Mouse (Mus musculus) hindbrain, embryonic 16.5 days (tissue): ENCODE measurements around the gene Bpifb3. TPM values are rescaled to one million over a fixed set of nuclear protein-coding genes. Genes with fewer than 3 reads are reported as not detected.

Experiments used
- ATAC-seq: fragments of 200-750 bp; cut with Nextera tagmentation; 2 replicates; pipeline ENCODE4 v1.8.0; 2017; ENCODE audit warnings: moderate TSS enrichment, moderate library complexity
- H3K27ac ChIP-seq: fragments of 300-500 bp; sonication (generic); 2 replicates; pipeline ENCODE4 v1.5.1; 2014; ENCODE audit warnings: low read depth, mild to moderate bottlenecking, control low read depth, low read length, moderate library complexity
- H3K27me3 ChIP-seq: fragments of 300-500 bp; sonication (generic); replicated peaks from 2 replicates; pipeline ENCODE4 v1.6.1; 2014; ENCODE audit warnings: low read length; ENCODE audit not compliant: control insufficient read depth, insufficient read depth
- H3K36me3 ChIP-seq: fragments of 300-500 bp; sonication (generic); 2 replicates; pipeline ENCODE4 v1.6.1; 2014; ENCODE audit warnings: mild to moderate bottlenecking, low read length, moderate library complexity, mixed read lengths; ENCODE audit not compliant: control insufficient read depth, insufficient read depth
- H3K4me1 ChIP-seq: fragments of 300-500 bp; sonication (generic); 2 replicates; pipeline ENCODE4 v1.6.1; 2014; ENCODE audit warnings: low read depth, low read length; ENCODE audit not compliant: control insufficient read depth, insufficient read depth
- H3K4me2 ChIP-seq: fragments of 300-500 bp; sonication (generic); 2 replicates; pipeline ENCODE4 v1.6.1; 2014; ENCODE audit warnings: mild to moderate bottlenecking, low read length, control low read depth, moderate library complexity
- H3K4me3 ChIP-seq: fragments of 300-500 bp; sonication (generic); 2 replicates; pipeline ENCODE4 v1.5.1; 2014; ENCODE audit warnings: mild to moderate bottlenecking, low read length, control low read depth, moderate library complexity
- H3K9ac ChIP-seq: fragments of 300-500 bp; sonication (generic); 2 replicates; pipeline ENCODE4 v1.6.1; 2014; ENCODE audit warnings: low read depth, mild to moderate bottlenecking, control low read depth, low read length, moderate library complexity
- H3K9me3 ChIP-seq: fragments of 300-500 bp; sonication (generic); 2 replicates; pipeline ENCODE4 v1.6.1; 2014; ENCODE audit warnings: mild to moderate bottlenecking, low read length, moderate library complexity; ENCODE audit not compliant: control insufficient read depth
- WGBS: fragments of 180-500 bp; shearing (Covaris S2); extraction: QIAGEN DNeasy Blood & Tissue Kit; methylation state at CpG from one replicate; pipeline ENCODE4 v1.1.7; 2014; 5-methylcytosine and 5-hydroxymethylcytosine counted together
- polyA plus RNA-seq: library from polyadenylated mRNA; unstranded; fragments of >200 nt; fragmentation: Nextera tagmentation; extraction: Ambion mirVana; gene quantifications from 2 replicates; pipeline ENCODE4 v1.2.1, GENCODE M21; 2015

Gene Bpifb3
- polyA plus RNA-seq, 1 experiment from 2014 or later: 0.09 TPM

DNA sequence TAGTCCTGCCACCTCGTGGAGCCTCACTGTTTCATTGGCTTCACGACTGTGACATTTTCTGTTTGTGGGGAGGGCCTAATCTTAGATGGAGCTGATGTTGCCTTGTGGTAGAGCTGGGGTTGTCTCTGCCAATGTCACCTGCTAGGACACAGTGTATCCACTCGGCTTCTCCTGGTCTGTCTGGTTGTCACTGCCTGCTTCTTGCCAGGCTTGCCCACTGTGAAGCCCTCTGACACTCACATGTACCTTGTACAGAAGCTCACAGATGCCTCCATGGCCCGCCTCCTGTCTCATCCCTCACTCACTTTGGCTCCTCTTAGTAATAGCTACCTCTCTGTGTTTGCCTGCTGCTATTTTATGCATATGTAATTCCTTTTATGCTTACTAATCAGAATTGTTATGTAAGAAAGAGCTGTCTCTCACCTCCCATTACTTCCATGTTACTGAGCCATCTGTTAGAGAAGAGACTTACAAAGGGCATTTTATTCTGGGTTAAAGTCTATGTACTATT, 44.8 kb downstream of the Bpifb3 start:
- no peaks in the 10 kb centered on the region for H3K9me3 ChIP-seq
- WGBS: 78% methylated on average over 4 of the region's 4 CpGs
- no peaks in the 10 kb centered on the region for H3K27me3 ChIP-seq
- H3K27ac ChIP-seq: no peak overlapping the region
- no peaks in the 10 kb centered on the region for H3K36me3 ChIP-seq
- ATAC-seq: no peak
- no peak overlapping the region for H3K4me3 ChIP-seq
- no peak overlapping the region for H3K9ac ChIP-seq
- H3K4me1 ChIP-seq: no peaks in the 10 kb centered on the region
- no peak overlapping the region for H3K4me2 ChIP-seq

GRCm38 (mm10) chr2:153963334-153963733, 45.3 kb downstream of the Bpifb3 start:
- H3K4me2 ChIP-seq: no peak overlapping the region
- H3K4me1 ChIP-seq: no peaks in the 10 kb centered on the region
- no peak overlapping the region for H3K9ac ChIP-seq
- no peak overlapping the region for H3K4me3 ChIP-seq
- H3K9me3 ChIP-seq: no peaks in the 10 kb centered on the region
- no peaks in the 10 kb centered on the region for H3K36me3 ChIP-seq
- no peak for ATAC-seq
- no peaks in the 10 kb centered on the region for H3K27me3 ChIP-seq
- WGBS: 82% methylated on average over 1 of the region's 1 CpGs
- no peak overlapping the region for H3K27ac ChIP-seq

GRCm38 (mm10) chr2:153970221-153970620, 52.2 kb downstream of the Bpifb3 start:
- ATAC-seq: no peak
- Histone ChIP-seq H3K4me3 (no peak overlapping the region), H3K27me3 (no peaks in the 10 kb centered on the region), H3K4me2 (no peak overlapping the region), H3K4me1 (no peaks in the 10 kb centered on the region), H3K9ac (no peak overlapping the region), H3K9me3 (no peaks in the 10 kb centered on the region), H3K36me3 (no peaks in the 10 kb centered on the region), H3K27ac (no peak overlapping the region)
- 56% methylated on average over 5 of the region's 5 CpGs for WGBS

- no peaks in the 10 kb centered on the region for H3K36me3 ChIP-seq
- no peaks in the 10 kb centered on the region for H3K27me3 ChIP-seq
- H3K4me3 ChIP-seq: no peak within 1 kb of the TSS
- H3K4me1 ChIP-seq: no peaks in the 10 kb centered on the region
- H3K9ac ChIP-seq: no peak within 1 kb of the TSS
- 93% methylated on average over 5 of the region's 5 CpGs for WGBS
- no peaks in the 10 kb centered on the region for H3K9me3 ChIP-seq
- ATAC-seq: no peak
- H3K27ac ChIP-seq: no peak within 1 kb of the TSS
- H3K4me2 ChIP-seq: no peak within 1 kb of the TSS
Measured at GRCm38 (mm10) chr2:153974582-153974981, 56.6 kb downstream of the Bpifb3 start, which contains the start of gene Bpifa6. Gene Bpifa6, plus strand, starts transcription at chr2:153974945.

Other genes starting within 250 kb of the Bpifb3 start
- 0.10 TPM in 1 of 2 replicates, not detected in the other for gene Dnmt3c, start 221.6 kb upstream of the Bpifb3 start, polyA plus RNA-seq
- 367 and 383 TPM in 2 replicates for gene Mapre1, start 177.0 kb upstream of the Bpifb3 start, polyA plus RNA-seq
- gene Efcab8, start 138.3 kb upstream of the Bpifb3 start, polyA plus RNA-seq: 0.10 TPM in 1 of 2 replicates, not detected in the other
- not detected in 2 replicates for gene Sun5, start 47.1 kb upstream of the Bpifb3 start, polyA plus RNA-seq
- gene Bpifb2, start 43.2 kb upstream of the Bpifb3 start, polyA plus RNA-seq: 0.11 and 0.14 TPM in 2 replicates
- not detected in 2 replicates for gene Bpifb6, start 17.8 kb upstream of the Bpifb3 start, polyA plus RNA-seq
- gene Bpifb4, start 20.0 kb downstream of the Bpifb3 start, polyA plus RNA-seq: not detected in 2 replicates
- gene Bpifa6, start 56.7 kb downstream of the Bpifb3 start, polyA plus RNA-seq: not detected in 2 replicates
- gene Bpifa2, start 90.0 kb downstream of the Bpifb3 start, polyA plus RNA-seq: not detected in 2 replicates
- not detected in 2 replicates for gene Bpifa3, start 212.1 kb downstream of the Bpifb3 start, polyA plus RNA-seq
- 0.31 TPM in 1 of 2 replicates, not detected in the other for gene Bpifa1, start 224.7 kb downstream of the Bpifb3 start, polyA plus RNA-seq
- not detected in 2 replicates for gene Bpifa5, start 244.4 kb downstream of the Bpifb3 start, polyA plus RNA-seq